Mouse (Mus musculus): ENCODE results near the gene Tigit. TPM values are rescaled to one million over a fixed set of nuclear protein-coding genes. Genes with fewer than 3 reads are reported as not detected.

Tigit gene
- polyA plus RNA-seq, 1 experiment from 2014 or later = not detected

GRCm38 (mm10) chr16:43661576-43661975 lies 2.4 kb downstream of the Tigit start:
- Histone ChIP-seq H3K27ac (replicated peaks; ENCODE audit: low read depth, low read length) (no peak overlapping the region), H3K4me3 (ENCODE audit: low read depth, low read length) (no peak overlapping the region), H3K9ac (ENCODE audit: low read length) (no peak overlapping the region), H3K4me1 (ENCODE audit: control insufficient read depth, insufficient read depth, low read length) (no peaks in the 10 kb centered on the region), H3K4me2 (ENCODE audit: low read depth, severe bottlenecking) (no peak overlapping the region), H3K36me3 (ENCODE audit: control insufficient read depth, insufficient read depth, low read length) (no peaks in the 10 kb centered on the region), H3K27me3 (ENCODE audit: control insufficient read depth, insufficient read depth, low read length) (0 out of 2 replicates have a peak, but pooled peaks cover 2% of the 10 kb centered on the region), H3K9me3 (ENCODE audit: control insufficient read depth, low read length) (no peaks in the 10 kb centered on the region)
- 91% methylated on average over 5 of the region's 5 CpGs for WGBS
- DNase-seq (ENCODE audit: low spot score) (no peak), ATAC-seq (ENCODE audit: insufficient number of reproducible peaks, low FRiP score, low TSS enrichment, low read depth) (no peak)

GRCm38 (mm10) chr16:43655183-43655787 lies 8.7 kb downstream of the Tigit start:
- no peaks in the 10 kb centered on the region for H3K36me3 ChIP-seq (ENCODE audit: control insufficient read depth, insufficient read depth, low read length)
- H3K4me3 ChIP-seq (ENCODE audit: low read depth, low read length) = no peak overlapping the region
- no peak for DNase-seq (ENCODE audit: low spot score)
- no peak overlapping the region for H3K9ac ChIP-seq (ENCODE audit: low read length)
- ATAC-seq (ENCODE audit: insufficient number of reproducible peaks, low FRiP score, low TSS enrichment, low read depth) = no peak
- 90% methylated on average over 6 of the region's 6 CpGs for whole genome bisulfite sequencing
- H3K27ac ChIP-seq (replicated peaks; ENCODE audit: low read depth, low read length) = no peak overlapping the region
- H3K27me3 ChIP-seq (ENCODE audit: control insufficient read depth, insufficient read depth, low read length) = no peaks in the 10 kb centered on the region
- H3K9me3 ChIP-seq (ENCODE audit: control insufficient read depth, low read length) = no peaks in the 10 kb centered on the region
- no peaks in the 10 kb centered on the region for H3K4me1 ChIP-seq (ENCODE audit: control insufficient read depth, insufficient read depth, low read length)
- no peak overlapping the region for H3K4me2 ChIP-seq (ENCODE audit: low read depth, severe bottlenecking)

GRCm38 (mm10) chr16:43654269-43654668 lies 9.7 kb downstream of the Tigit start:
- DNase-seq (ENCODE audit: low spot score) (no peak), ATAC-seq (ENCODE audit: insufficient number of reproducible peaks, low FRiP score, low TSS enrichment, low read depth) (no peak)
- Histone ChIP-seq H3K9ac (ENCODE audit: low read length) (no peak overlapping the region), H3K27ac (replicated peaks; ENCODE audit: low read depth, low read length) (no peak overlapping the region), H3K36me3 (ENCODE audit: control insufficient read depth, insufficient read depth, low read length) (no peaks in the 10 kb centered on the region), H3K4me2 (ENCODE audit: low read depth, severe bottlenecking) (no peak overlapping the region), H3K9me3 (ENCODE audit: control insufficient read depth, low read length) (no peaks in the 10 kb centered on the region), H3K4me1 (ENCODE audit: control insufficient read depth, insufficient read depth, low read length) (no peaks in the 10 kb centered on the region), H3K4me3 (ENCODE audit: low read depth, low read length) (no peak overlapping the region), H3K27me3 (ENCODE audit: control insufficient read depth, insufficient read depth, low read length) (no peaks in the 10 kb centered on the region)
- WGBS = 88% methylated on average over 3 of the region's 3 CpGs

- no peak for ATAC-seq (ENCODE audit: insufficient number of reproducible peaks, low FRiP score, low TSS enrichment, low read depth)
- no peaks in the 10 kb centered on the region for H3K36me3 ChIP-seq (ENCODE audit: control insufficient read depth, insufficient read depth, low read length)
- WGBS = 87% methylated on average over 2 of the region's 2 CpGs
- H3K27me3 ChIP-seq (ENCODE audit: control insufficient read depth, insufficient read depth, low read length) = no peaks in the 10 kb centered on the region
- no peak for DNase-seq (ENCODE audit: low spot score)
- H3K9ac ChIP-seq (ENCODE audit: low read length) = no peak overlapping the region
- no peaks in the 10 kb centered on the region for H3K4me1 ChIP-seq (ENCODE audit: control insufficient read depth, insufficient read depth, low read length)
- H3K9me3 ChIP-seq (ENCODE audit: control insufficient read depth, low read length) = no peaks in the 10 kb centered on the region
- H3K4me2 ChIP-seq (ENCODE audit: low read depth, severe bottlenecking) = no peak overlapping the region
- H3K27ac ChIP-seq (replicated peaks; ENCODE audit: low read depth, low read length) = no peak overlapping the region
- H3K4me3 ChIP-seq (ENCODE audit: low read depth, low read length) = no peak overlapping the region
Measured at GRCm38 (mm10) chr16:43653288-43653687, 10.7 kb downstream of the Tigit start.

DNA sequence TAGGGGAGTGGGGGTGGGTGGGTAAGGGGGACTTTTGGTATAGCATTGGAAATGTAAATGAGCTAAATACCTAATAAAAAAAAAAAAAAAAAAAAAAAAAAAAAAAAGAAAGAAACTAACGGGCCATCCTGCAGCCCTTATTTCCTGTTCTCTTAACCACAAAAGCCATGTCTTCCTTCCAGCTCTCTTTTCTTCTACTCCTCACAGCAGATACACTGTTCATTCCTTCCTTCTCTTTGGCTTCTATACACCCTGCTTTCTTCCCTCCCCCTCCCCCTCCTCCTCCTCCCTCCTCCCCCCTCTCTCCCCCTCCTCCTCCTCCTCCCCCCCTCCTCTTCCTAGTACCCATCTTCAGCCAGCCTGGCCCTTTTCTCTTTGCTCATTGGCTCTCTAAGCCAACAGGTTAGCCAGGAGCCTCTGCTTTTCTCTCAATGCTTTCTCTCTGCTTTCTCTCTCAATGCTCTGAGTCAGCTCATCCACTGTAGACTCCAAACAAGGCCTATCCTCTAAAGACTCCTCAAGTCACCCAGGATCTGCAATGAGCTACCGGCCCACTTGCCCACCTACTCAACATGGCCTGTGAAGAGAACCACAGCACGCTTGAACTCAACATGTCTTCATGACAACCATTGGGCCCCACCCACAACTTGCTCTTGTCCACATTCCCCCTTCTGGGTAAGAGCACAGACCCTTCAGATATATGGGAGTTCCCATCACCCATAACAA lies 13.4 kb downstream of the Tigit start:
- 87% methylated on average over 3 of the region's 3 CpGs for WGBS
- DNase-seq (ENCODE audit: low spot score) (no peak), ATAC-seq (ENCODE audit: insufficient number of reproducible peaks, low FRiP score, low TSS enrichment, low read depth) (no peak)
- no peak overlapping the region for H3K27ac ChIP-seq (replicated peaks; ENCODE audit: low read depth, low read length)
- no peak overlapping the region for H3K9ac ChIP-seq (ENCODE audit: low read length)
- H3K27me3 ChIP-seq (ENCODE audit: control insufficient read depth, insufficient read depth, low read length) = no peaks in the 10 kb centered on the region
- H3K9me3 ChIP-seq (ENCODE audit: control insufficient read depth, low read length) = no peaks in the 10 kb centered on the region
- H3K4me1 ChIP-seq (ENCODE audit: control insufficient read depth, insufficient read depth, low read length) = no peaks in the 10 kb centered on the region
- H3K36me3 ChIP-seq (ENCODE audit: control insufficient read depth, insufficient read depth, low read length) = no peaks in the 10 kb centered on the region
- H3K4me2 ChIP-seq (ENCODE audit: low read depth, severe bottlenecking) = no peak overlapping the region
- H3K4me3 ChIP-seq (ENCODE audit: low read depth, low read length) = no peak overlapping the region

DNA sequence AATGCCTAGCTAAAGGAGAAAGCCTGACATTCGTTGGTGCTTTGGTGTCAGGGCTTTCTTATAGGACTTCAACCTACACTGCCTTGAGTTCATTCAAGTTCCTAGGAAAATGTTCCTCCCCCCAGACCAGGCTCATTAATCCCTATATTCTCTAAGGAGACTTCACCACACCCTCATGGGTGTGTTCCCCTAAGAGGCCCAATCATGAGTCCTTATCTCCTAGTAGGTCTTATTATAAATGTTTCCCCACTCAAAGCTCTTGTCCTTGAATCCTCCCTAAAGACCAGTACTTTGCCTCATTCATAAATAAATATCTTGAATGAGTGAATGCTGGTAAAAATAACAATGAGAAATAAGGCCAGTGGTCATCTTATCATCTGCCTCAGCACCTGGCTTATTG lies 16.3 kb downstream of the Tigit start:
- Histone ChIP-seq H3K27ac (replicated peaks; ENCODE audit: low read depth, low read length) (no peak overlapping the region), H3K4me1 (ENCODE audit: control insufficient read depth, insufficient read depth, low read length) (no peaks in the 10 kb centered on the region), H3K4me2 (ENCODE audit: low read depth, severe bottlenecking) (no peak overlapping the region), H3K36me3 (ENCODE audit: control insufficient read depth, insufficient read depth, low read length) (no peaks in the 10 kb centered on the region), H3K4me3 (ENCODE audit: low read depth, low read length) (no peak overlapping the region), H3K9me3 (ENCODE audit: control insufficient read depth, low read length) (no peaks in the 10 kb centered on the region), H3K9ac (ENCODE audit: low read length) (no peak overlapping the region), H3K27me3 (ENCODE audit: control insufficient read depth, insufficient read depth, low read length) (no peaks in the 10 kb centered on the region)
- ATAC-seq (ENCODE audit: insufficient number of reproducible peaks, low FRiP score, low TSS enrichment, low read depth) (no peak), DNase-seq (ENCODE audit: low spot score) (no peak)
- WGBS = 90% methylated on average over 1 of the region's 1 CpGs

GRCm38 (mm10) chr16:43646943-43647342 lies 17.0 kb downstream of the Tigit start:
- Histone ChIP-seq H3K4me3 (ENCODE audit: low read depth, low read length) (no peak overlapping the region), H3K9ac (ENCODE audit: low read length) (no peak overlapping the region), H3K4me2 (ENCODE audit: low read depth, severe bottlenecking) (no peak overlapping the region), H3K9me3 (ENCODE audit: control insufficient read depth, low read length) (no peaks in the 10 kb centered on the region), H3K36me3 (ENCODE audit: control insufficient read depth, insufficient read depth, low read length) (no peaks in the 10 kb centered on the region), H3K4me1 (ENCODE audit: control insufficient read depth, insufficient read depth, low read length) (no peaks in the 10 kb centered on the region), H3K27ac (replicated peaks; ENCODE audit: low read depth, low read length) (no peak overlapping the region), H3K27me3 (ENCODE audit: control insufficient read depth, insufficient read depth, low read length) (no peaks in the 10 kb centered on the region)
- WGBS = 90% methylated on average over 3 of the region's 3 CpGs
- no peak for ATAC-seq (ENCODE audit: insufficient number of reproducible peaks, low FRiP score, low TSS enrichment, low read depth)
- no peak for DNase-seq (ENCODE audit: low spot score)

GRCm38 (mm10) chr16:43645879-43646278 lies 18.1 kb downstream of the Tigit start:
- no peak for DNase-seq (ENCODE audit: low spot score)
- Histone ChIP-seq H3K4me2 (ENCODE audit: low read depth, severe bottlenecking) (no peak overlapping the region), H3K27ac (replicated peaks; ENCODE audit: low read depth, low read length) (no peak overlapping the region), H3K4me3 (ENCODE audit: low read depth, low read length) (no peak overlapping the region), H3K36me3 (ENCODE audit: control insufficient read depth, insufficient read depth, low read length) (no peaks in the 10 kb centered on the region), H3K4me1 (ENCODE audit: control insufficient read depth, insufficient read depth, low read length) (no peaks in the 10 kb centered on the region), H3K27me3 (ENCODE audit: control insufficient read depth, insufficient read depth, low read length) (no peaks in the 10 kb centered on the region), H3K9me3 (ENCODE audit: control insufficient read depth, low read length) (no peaks in the 10 kb centered on the region), H3K9ac (ENCODE audit: low read length) (no peak overlapping the region)
- ATAC-seq (ENCODE audit: insufficient number of reproducible peaks, low FRiP score, low TSS enrichment, low read depth) = no peak
- WGBS = 78% methylated on average over 4 of the region's 4 CpGs
